Mouse (Mus musculus): ENCODE results near the gene Lamb2. TPM values are rescaled to one million over a fixed set of nuclear protein-coding genes. Genes with fewer than 3 reads are reported as not detected.

Lamb2 gene
- polyA plus RNA-seq, 1 experiment from 2014 or later, result 8.9 TPM

GRCm38 (mm10) chr9:108506901-108507300 is 27.4 kb downstream of the Lamb2 start:
- no peak for ATAC-seq
- Histone ChIP-seq H3K27ac (ENCODE audit: low read depth, low read length) (peak overlapping the region; percentile 85), H3K4me2 (replicated peaks; ENCODE audit: low read depth) (peak overlapping the region; percentile 87), H3K9ac (ENCODE audit: low read depth, low read length) (no peak overlapping the region), H3K4me3 (ENCODE audit: low read depth, low read length) (peak overlapping the region; percentile 61; the same call in 1 of the 2 replicates), H3K36me3 (ENCODE audit: control insufficient read depth, insufficient read depth) (peaks cover 33% of the 10 kb centered on the region), H3K4me1 (replicated peaks; ENCODE audit: control insufficient read depth, insufficient read depth, low read length) (0 out of 2 replicates have a peak, but pooled peaks cover 6% of the 10 kb centered on the region), H3K9me3 (ENCODE audit: control insufficient read depth) (no peaks in the 10 kb centered on the region), H3K27me3 (replicated peaks; ENCODE audit: control insufficient read depth, insufficient read depth, low read length) (no peaks in the 10 kb centered on the region)
- no peak for TF ChIP-seq CTCF (IDR thresholded peaks at IDR 0.05; ENCODE audit: low read depth)
- 83% methylated on average over 7 of the region's 7 CpGs for WGBS

GRCm38 (mm10) chr9:108507619-108508434 is 28.3 kb downstream of the Lamb2 start, which contains the start of gene Qars:
TSS of gene Qars (plus strand) at chr9:108507706.
- no peaks in the 10 kb centered on the region for H3K27me3 ChIP-seq (replicated peaks; ENCODE audit: control insufficient read depth, insufficient read depth, low read length)
- H3K4me2 ChIP-seq (replicated peaks; ENCODE audit: low read depth), result peak within 1 kb of the TSS; percentile 87
- peak within 1 kb of the TSS; percentile 61 for H3K4me3 ChIP-seq (ENCODE audit: low read depth, low read length)
- H3K9ac ChIP-seq (ENCODE audit: low read depth, low read length), result peak within 1 kb of the TSS; percentile 77
- WGBS, result 0% methylated on average over 37 of the region's 37 CpGs
- peaks cover 40% of the 10 kb centered on the region for H3K36me3 ChIP-seq (ENCODE audit: control insufficient read depth, insufficient read depth)
- ATAC-seq, result peak; percentile 96
- H3K27ac ChIP-seq (ENCODE audit: low read depth, low read length), result peak within 1 kb of the TSS; percentile 85
- no peak for TF ChIP-seq CTCF (IDR thresholded peaks at IDR 0.05; ENCODE audit: low read depth)
- no peaks in the 10 kb centered on the region for H3K9me3 ChIP-seq (ENCODE audit: control insufficient read depth)
- H3K4me1 ChIP-seq (replicated peaks; ENCODE audit: control insufficient read depth, insufficient read depth, low read length), result 0 out of 2 replicates have a peak, but pooled peaks cover 6% of the 10 kb centered on the region

- H3K9ac ChIP-seq (ENCODE audit: low read depth, low read length), result peak overlapping the region; percentile 77; the same call in 1 of the 2 replicates
- peak overlapping the region; percentile 61 for H3K4me3 ChIP-seq (ENCODE audit: low read depth, low read length)
- H3K4me2 ChIP-seq (replicated peaks; ENCODE audit: low read depth), result peak overlapping the region; percentile 87
- WGBS, result 87% methylated on average over 7 of the region's 7 CpGs
- no peaks in the 10 kb centered on the region for H3K9me3 ChIP-seq (ENCODE audit: control insufficient read depth)
- no peaks in the 10 kb centered on the region for H3K27me3 ChIP-seq (replicated peaks; ENCODE audit: control insufficient read depth, insufficient read depth, low read length)
- no peak overlapping the region for H3K27ac ChIP-seq (ENCODE audit: low read depth, low read length)
- TF ChIP-seq CTCF (IDR thresholded peaks at IDR 0.05; ENCODE audit: low read depth), result no peak
- H3K4me1 ChIP-seq (replicated peaks; ENCODE audit: control insufficient read depth, insufficient read depth, low read length), result 0 out of 2 replicates have a peak, but pooled peaks cover 6% of the 10 kb centered on the region
- H3K36me3 ChIP-seq (ENCODE audit: control insufficient read depth, insufficient read depth), result peaks cover 40% of the 10 kb centered on the region
- no peak for ATAC-seq
Observed at GRCm38 (mm10) chr9:108508776-108509175, 29.2 kb downstream of the Lamb2 start.

GRCm38 (mm10) chr9:108516380-108517251 is 37.1 kb downstream of the Lamb2 start, which contains the start of gene Qrich1:
TSS of gene Qrich1 (plus strand) at chr9:108516806.
- WGBS, result under 1% methylated on average over 55 of the region's 55 CpGs
- Histone ChIP-seq H3K27ac (ENCODE audit: low read depth, low read length) (peak within 1 kb of the TSS; percentile 99), H3K4me2 (replicated peaks; ENCODE audit: low read depth) (peak within 1 kb of the TSS; percentile 69), H3K36me3 (ENCODE audit: control insufficient read depth, insufficient read depth) (peaks cover 46% of the 10 kb centered on the region), H3K27me3 (replicated peaks; ENCODE audit: control insufficient read depth, insufficient read depth, low read length) (no peaks in the 10 kb centered on the region), H3K9me3 (ENCODE audit: control insufficient read depth) (no peaks in the 10 kb centered on the region), H3K4me1 (replicated peaks; ENCODE audit: control insufficient read depth, insufficient read depth, low read length) (no peaks in the 10 kb centered on the region), H3K4me3 (ENCODE audit: low read depth, low read length) (peak within 1 kb of the TSS; percentile 93), H3K9ac (ENCODE audit: low read depth, low read length) (peak within 1 kb of the TSS; percentile 99)
- TF ChIP-seq CTCF (IDR thresholded peaks at IDR 0.05; ENCODE audit: low read depth), result peak; percentile 47
- peak; percentile 91 for ATAC-seq

GRCm38 (mm10) chr9:108517253-108517930 is 37.9 kb downstream of the Lamb2 start:
- no peak for TF ChIP-seq CTCF (IDR thresholded peaks at IDR 0.05; ENCODE audit: low read depth)
- peak overlapping the region; percentile 99 for H3K9ac ChIP-seq (ENCODE audit: low read depth, low read length)
- H3K4me1 ChIP-seq (replicated peaks; ENCODE audit: control insufficient read depth, insufficient read depth, low read length), result no peaks in the 10 kb centered on the region
- peak overlapping the region; percentile 99 for H3K27ac ChIP-seq (ENCODE audit: low read depth, low read length)
- H3K4me3 ChIP-seq (ENCODE audit: low read depth, low read length), result peak overlapping the region; percentile 93
- peaks cover 39% of the 10 kb centered on the region for H3K36me3 ChIP-seq (ENCODE audit: control insufficient read depth, insufficient read depth)
- H3K4me2 ChIP-seq (replicated peaks; ENCODE audit: low read depth), result peak overlapping the region; percentile 69
- H3K9me3 ChIP-seq (ENCODE audit: control insufficient read depth), result no peaks in the 10 kb centered on the region
- no peaks in the 10 kb centered on the region for H3K27me3 ChIP-seq (replicated peaks; ENCODE audit: control insufficient read depth, insufficient read depth, low read length)
- peak; percentile 72 for ATAC-seq
- 0% methylated on average over 47 of the region's 95 CpGs for whole genome bisulfite sequencing

All from intestine, postnatal 0 days (tissue).